Mouse (Mus musculus) MEL-GATA-1-ER (cell line): ENCODE data around the gene Pfdn5.
A peak's percentile ranks its signal among the peaks of the same experiment; 100 is the strongest.
"Not testable (repeated sequence)": the region's sequence is repeated elsewhere in the genome, so short reads cannot be mapped to it uniquely, and the experiment has no call there.

Experiments used
- DNase-seq: peaks from one replicate; pipeline ENCODE4 v3.0.0-alpha.2; 2012; ENCODE audit warnings: low read depth; ENCODE audit errors: extremely low read depth

Pfdn5 gene

GRCm38 (mm10) chr15:102335254-102335653 is 9.3 kb downstream of the Pfdn5 start:
- no peak for DNase-seq

- not testable (repeated sequence) for DNase-seq
These were observed 10.0 kb downstream of the Pfdn5 start for GRCm38 (mm10) chr15:102335925-102336324.

GRCm38 (mm10) chr15:102336946-102337345 is 11.0 kb downstream of the Pfdn5 start:
- no peak for DNase-seq

GRCm38 (mm10) chr15:102339612-102340011 is 13.7 kb downstream of the Pfdn5 start:
- DNase-seq = no peak

GRCm38 (mm10) chr15:102341580-102341979 is 15.7 kb downstream of the Pfdn5 start:
- no peak for DNase-seq

- DNase-seq = no peak
These were observed 18.6 kb downstream of the Pfdn5 start for GRCm38 (mm10) chr15:102344490-102344889.

- no peak for DNase-seq
These were observed 20.5 kb downstream of the Pfdn5 start for GRCm38 (mm10) chr15:102346444-102346843.

- peak; percentile 97 for DNase-seq
These were observed 24.4 kb downstream of the Pfdn5 start, which contains the start of gene Aaas for GRCm38 (mm10) chr15:102350138-102350941. TSS of gene Aaas (minus strand) at chr15:102350771.

- no peak for DNase-seq
These were observed 25.0 kb downstream of the Pfdn5 start for GRCm38 (mm10) chr15:102350942-102351291.

- no peak for DNase-seq
These were observed 26.3 kb downstream of the Pfdn5 start for GRCm38 (mm10) chr15:102352177-102352576.

- DNase-seq = no peak
These were observed 28.1 kb downstream of the Pfdn5 start for GRCm38 (mm10) chr15:102353986-102354385.

GRCm38 (mm10) chr15:102355134-102355870 is 29.4 kb downstream of the Pfdn5 start:
- DNase-seq = no peak

GRCm38 (mm10) chr15:102355871-102356441 is 30.0 kb downstream of the Pfdn5 start:
- DNase-seq = no peak

GRCm38 (mm10) chr15:102356501-102357325 is 30.8 kb downstream of the Pfdn5 start:
- DNase-seq = no peak

- DNase-seq = no peak
These were observed 32.2 kb downstream of the Pfdn5 start for GRCm38 (mm10) chr15:102358126-102358525.

- DNase-seq = no peak
These were observed 32.9 kb downstream of the Pfdn5 start for GRCm38 (mm10) chr15:102358834-102359233.

- DNase-seq = no peak
These were observed 36.7 kb downstream of the Pfdn5 start for GRCm38 (mm10) chr15:102362648-102363047.

GRCm38 (mm10) chr15:102364678-102365077 is 38.8 kb downstream of the Pfdn5 start:
- no peak for DNase-seq

GRCm38 (mm10) chr15:102366238-102366637 is 40.3 kb downstream of the Pfdn5 start:
- no peak for DNase-seq

GRCm38 (mm10) chr15:102366733-102367344 is 40.9 kb downstream of the Pfdn5 start, which contains the start of gene Sp7:
TSS of gene Sp7 (minus strand) at chr15:102367182.
- no peak for DNase-seq

GRCm38 (mm10) chr15:102369972-102370371 is 44.1 kb downstream of the Pfdn5 start:
- DNase-seq = no peak
